Mouse (Mus musculus) heart, postnatal 0 days (tissue): ENCODE data around the gene March7.

ENCODE experiments used
- CTCF ChIP-seq: IDR thresholded peaks from 2 replicates; pipeline ENCODE4 v1.5.1; 2016; ENCODE audit warnings: antibody characterized with exemption, control low read depth, low read depth
- EP300 ChIP-seq: IDR thresholded peaks from 2 replicates; pipeline ENCODE4 v1.6.1; 2016; ENCODE audit warnings: antibody characterized with exemption, low read depth

- TF ChIP-seq EP300 (no peak), CTCF (no peak)
Measured at GRCm38 (mm10) chr2:60298266-60298665, 88.6 kb downstream of the March7 start.
